Mouse (Mus musculus) cortical plate, adult 2 months (tissue): ENCODE results near the gene 1110065P20Rik.

Experiments
- CTCF ChIP-seq: fragments of 200-500 bp; IDR thresholded peaks from 2 replicates; pipeline ENCODE4 v1.5.1; 2011; ENCODE audit warnings: mild to moderate bottlenecking, control low read depth, low read length; ENCODE audit not compliant: insufficient read depth; ENCODE audit errors: extremely low read depth
- POLR2A ChIP-seq: fragments of 200-500 bp; IDR thresholded peaks from 2 replicates; pipeline ENCODE4 v1.6.1; 2011; ENCODE audit warnings: mild to moderate bottlenecking, low read length, control low read depth; ENCODE audit not compliant: insufficient read depth; ENCODE audit errors: extremely low read depth

DNA sequence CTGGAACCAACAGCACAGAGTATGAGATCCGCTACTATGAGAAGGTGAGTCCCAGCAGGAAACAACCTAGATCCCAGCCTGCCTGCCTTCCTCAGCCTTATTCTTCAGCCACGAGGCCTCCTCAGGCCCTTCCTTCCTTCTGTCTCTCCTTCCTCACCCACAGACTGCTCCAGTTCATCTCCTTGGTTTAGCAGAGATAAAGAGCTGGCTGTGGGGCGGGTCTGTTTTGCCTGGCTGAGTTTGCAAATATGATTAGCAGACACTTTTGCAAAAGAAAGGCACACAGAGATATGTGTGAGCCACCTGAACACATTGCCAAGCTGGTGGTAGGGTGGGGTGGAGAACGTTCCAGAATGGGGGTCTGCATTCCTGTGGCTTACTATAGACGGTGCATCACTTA lies 48.9 kb upstream of the 1110065P20Rik start:
- TF ChIP-seq CTCF (no peak), POLR2A (no peak)
